ENCODE assay signal across 10 mouse cellular contexts in genomic region chr9:119002267-119002666, GRCm38 (mm10). TPM values are rescaled to one million over a fixed set of nuclear protein-coding genes. Genes with fewer than 3 reads are reported as not detected.
DNase-seq lines count a peak whose midpoint lies in the region; ATAC-seq and TF ChIP-seq lines count a peak whose summit lies in the region.
"Had no signal": no experiment of that assay in that cellular context is flagged by ENCODE, and none has a peak within 500 bp of the region (broad histone marks: within the 10 kb centered on the region; RNA-seq: fewer than 3 reads in every experiment).

No protein-coding gene starts in this region.

- H3K4me1 ChIP-seq in kidney, embryonic 16.5 days (ENCODE audit: insufficient read depth, low read length): peaks cover 42% of the 10 kb centered on the region
- peaks cover 53% of the 10 kb centered on the region for H3K4me1 ChIP-seq in lung, embryonic 16.5 days (replicated peaks; ENCODE audit: control insufficient read depth, insufficient read depth, low read length)
- H3K4me1 ChIP-seq in hindbrain, embryonic 14.5 days (replicated peaks; ENCODE audit: control insufficient read depth, insufficient read depth, low read length): peaks cover 5% of the 10 kb centered on the region; the same call in 1 of the 2 replicates

- H3K9me3 ChIP-seq in kidney, embryonic 16.5 days (ENCODE audit: low read length): no peaks in the 10 kb centered on the region
- no peaks in the 10 kb centered on the region for H3K9me3 ChIP-seq in lung, embryonic 16.5 days (ENCODE audit: control insufficient read depth, low read length)
- H3K9me3 ChIP-seq in hindbrain, embryonic 14.5 days (ENCODE audit: control insufficient read depth, low read length): no peaks in the 10 kb centered on the region
- H3K9me3 ChIP-seq: neural tube, embryonic 12.5 days had no signal

- H3K27me3 ChIP-seq in kidney, embryonic 16.5 days (ENCODE audit: insufficient read depth, low read length): no peaks in the 10 kb centered on the region
- no peaks in the 10 kb centered on the region for H3K27me3 ChIP-seq in lung, embryonic 16.5 days (ENCODE audit: control insufficient read depth, insufficient read depth, low read depth, low read length)
- no peaks in the 10 kb centered on the region for H3K27me3 ChIP-seq in hindbrain, embryonic 14.5 days (ENCODE audit: control insufficient read depth, insufficient read depth, low read length)
- H3K27me3 ChIP-seq: neural tube, embryonic 12.5 days had no signal

- TF ChIP-seq CTCF in layer of hippocampus, adult 2 months (conservative IDR thresholded peaks at IDR 0.05): no peak

- WGBS in kidney, embryonic 16.5 days: 50% methylated on average over 17 of the region's 17 CpGs
- WGBS in lung, embryonic 16.5 days: 6% methylated on average over 17 of the region's 17 CpGs
- 89% methylated on average over 17 of the region's 17 CpGs for WGBS in hindbrain, embryonic 14.5 days

- no peak overlapping the region for H3K4me3 ChIP-seq in kidney, embryonic 16.5 days (ENCODE audit: low read length)
- H3K4me3 ChIP-seq in lung, embryonic 16.5 days (ENCODE audit: low read length): 0 out of 2 replicates have a peak overlapping the region, but pooled peaks have one; percentile 7
- no peak overlapping the region for H3K4me3 ChIP-seq in layer of hippocampus, adult 2 months
- H3K4me3 ChIP-seq in hindbrain, embryonic 14.5 days (replicated peaks; ENCODE audit: low read length): no peak overlapping the region
- H3K4me3 ChIP-seq: neural tube, embryonic 12.5 days had no signal

- H3K36me3 ChIP-seq in kidney, embryonic 16.5 days (ENCODE audit: insufficient read depth, low read length): peaks cover 4% of the 10 kb centered on the region; the same call in 1 of the 2 replicates
- no peaks in the 10 kb centered on the region for H3K36me3 ChIP-seq in lung, embryonic 16.5 days (ENCODE audit: control insufficient read depth, insufficient read depth, low read length)
- H3K36me3 ChIP-seq in hindbrain, embryonic 14.5 days (replicated peaks; ENCODE audit: control insufficient read depth, insufficient read depth): no peaks in the 10 kb centered on the region
- H3K36me3 ChIP-seq: neural tube, embryonic 12.5 days had no signal

- peak; percentile 69 for ATAC-seq in kidney, embryonic 16.5 days (ENCODE audit: low FRiP score, low TSS enrichment)
- peak; percentile 84 for ATAC-seq in lung, embryonic 16.5 days (ENCODE audit: low read depth)
- no peak for ATAC-seq in hindbrain, embryonic 14.5 days (ENCODE audit: low FRiP score)

- H3K9ac ChIP-seq in kidney, embryonic 16.5 days (replicated peaks; ENCODE audit: low read length): no peak overlapping the region
- H3K9ac ChIP-seq in lung, embryonic 16.5 days (ENCODE audit: low read length): peak overlapping the region; percentile 34; the same call in 1 of the 2 replicates
- H3K9ac ChIP-seq in hindbrain, embryonic 14.5 days: no peak overlapping the region
- H3K9ac ChIP-seq: neural tube, embryonic 12.5 days had no signal

- H3K27ac ChIP-seq in kidney, embryonic 16.5 days (ENCODE audit: low read length): peak overlapping the region; percentile 67
- H3K27ac ChIP-seq in lung, embryonic 16.5 days (ENCODE audit: low read length): peak overlapping the region; percentile 81
- H3K27ac ChIP-seq in layer of hippocampus, adult 2 months: no peak overlapping the region
- H3K27ac ChIP-seq in hindbrain, embryonic 14.5 days: no peak overlapping the region
- H3K27ac ChIP-seq: neural tube, embryonic 12.5 days had no signal

- peak overlapping the region; percentile 14; the same call in 1 of the 2 replicates for H3K4me2 ChIP-seq in kidney, embryonic 16.5 days (replicated peaks; ENCODE audit: low read depth, low read length)
- peak overlapping the region; percentile 43 for H3K4me2 ChIP-seq in lung, embryonic 16.5 days (ENCODE audit: low read depth, low read length)
- no peak overlapping the region for H3K4me2 ChIP-seq in hindbrain, embryonic 14.5 days (replicated peaks)
- H3K4me2 ChIP-seq: neural tube, embryonic 12.5 days had no signal

- peak; percentile 78 for DNase-seq in R1 (ENCODE audit: low read depth, low spot score)
- peak; percentile 95 for DNase-seq in heart, adult 11 months
- DNase-seq in layer of hippocampus, adult 2 months (ENCODE audit: low spot score in 2 of 2): no peak
- DNase-seq in retina, postnatal 1 day: no peak
- no peak for DNase-seq in embryo, embryonic 11 days
- no peak for DNase-seq in hindbrain, embryonic 14.5 days (ENCODE audit: low spot score)
- DNase-seq: gastrocnemius, postnatal 14 days had no signal

RNA-seq across cellular contexts. Expression of gene Vill, which starts 50.3 kb away (rescaled TPM):
- 53.7 and 56.3 TPM in 2 replicates for polyA plus RNA-seq in kidney, embryonic 16.5 days (2015; fragmentation: Nextera tagmentation; extraction: Ambion mirVana)
- 34.9 and 38.2 TPM in 2 replicates for polyA plus RNA-seq in lung, embryonic 16.5 days (2015; fragmentation: Nextera tagmentation; extraction: Ambion mirVana)
- total RNA-seq in layer of hippocampus, adult 2 months (2021): under 1 TPM; 0.54 to 0.71 TPM
- 3.1 and 4.4 TPM in 2 replicates for polyA plus RNA-seq in hindbrain, embryonic 14.5 days (2014; fragmentation: Nextera tagmentation; extraction: Ambion mirVana)

Comparison
In these comparisons a context has a peak if more than half of its experiments do, and no peak if none do; other contexts are left out.
1. DNase-seq: peak in R1 (single experiment) and heart, adult 11 months (single experiment); none in layer of hippocampus, adult 2 months (0 of 2), retina, postnatal 1 day (single experiment), embryo, embryonic 11 days (single experiment) and hindbrain, embryonic 14.5 days (single experiment).
2. H3K27ac ChIP-seq: peak in kidney, embryonic 16.5 days (single experiment) and lung, embryonic 16.5 days (single experiment); none in layer of hippocampus, adult 2 months (single experiment) and hindbrain, embryonic 14.5 days (single experiment).